Mouse (Mus musculus) lung, postnatal 0 days (tissue): ENCODE data around the gene Acsl1.

Experiments used
- CTCF ChIP-seq: IDR thresholded peaks from 2 replicates; pipeline ENCODE4 v1.5.1; 2016; ENCODE audit warnings: antibody characterized with exemption, mild to moderate bottlenecking
- EP300 ChIP-seq: IDR thresholded peaks from 2 replicates; pipeline ENCODE4 v1.6.1; 2016; ENCODE audit warnings: antibody characterized with exemption, mild to moderate bottlenecking, control low read depth

- TF ChIP-seq CTCF, result no peak
- TF ChIP-seq EP300, result no peak
These were observed 108.0 kb downstream of the Acsl1 start for GRCm38 (mm10) chr8:46578794-46579193.
